Mouse (Mus musculus): ENCODE measurements around the gene Prss2.
"Not testable (repeated sequence)": the region's sequence is repeated elsewhere in the genome, so short reads cannot be mapped to it uniquely, and the experiment has no call there.

The Prss2 gene

GRCm38 (mm10) chr6:41521487-41521886 lies at the start of gene Prss2:
Prss2 (plus strand) TSS chr6:41521787.
- DNase-seq (ENCODE audit: inconsistent ontology term) = no peak

GRCm38 (mm10) chr6:41499374-41499773 lies 22.2 kb upstream of the Prss2 start:
- DNase-seq (ENCODE audit: inconsistent ontology term) = no peak

GRCm38 (mm10) chr6:41504915-41505314 lies 16.7 kb upstream of the Prss2 start:
- no peak for DNase-seq (ENCODE audit: inconsistent ontology term)

- no peak for DNase-seq (ENCODE audit: inconsistent ontology term)
Measured at GRCm38 (mm10) chr6:41505323-41505722, 16.3 kb upstream of the Prss2 start.

GRCm38 (mm10) chr6:41518017-41518524 lies 3.5 kb upstream of the Prss2 start:
- DNase-seq (ENCODE audit: inconsistent ontology term) = peak; percentile 70

- no peak for DNase-seq (ENCODE audit: inconsistent ontology term)
Measured at GRCm38 (mm10) chr6:41526453-41526852, 4.9 kb downstream of the Prss2 start.

GRCm38 (mm10) chr6:41527402-41527801 lies 5.8 kb downstream of the Prss2 start:
- no peak for DNase-seq (ENCODE audit: inconsistent ontology term)

GRCm38 (mm10) chr6:41529987-41530386 lies 8.4 kb downstream of the Prss2 start:
- DNase-seq (ENCODE audit: inconsistent ontology term) = not testable (repeated sequence)

- DNase-seq (ENCODE audit: inconsistent ontology term) = no peak
Measured at GRCm38 (mm10) chr6:41532181-41532580, 10.6 kb downstream of the Prss2 start.

GRCm38 (mm10) chr6:41532687-41533284 lies 11.2 kb downstream of the Prss2 start:
- DNase-seq (ENCODE audit: inconsistent ontology term) = no peak

GRCm38 (mm10) chr6:41537376-41537775 lies 15.8 kb downstream of the Prss2 start:
- no peak for DNase-seq (ENCODE audit: inconsistent ontology term)

- not testable (repeated sequence) for DNase-seq (ENCODE audit: inconsistent ontology term)
Measured at GRCm38 (mm10) chr6:41538296-41538695, 16.7 kb downstream of the Prss2 start.

- no peak for DNase-seq (ENCODE audit: inconsistent ontology term)
Measured at GRCm38 (mm10) chr6:41540746-41541145, 19.2 kb downstream of the Prss2 start.

GRCm38 (mm10) chr6:41541746-41542145 lies 20.2 kb downstream of the Prss2 start:
- no peak for DNase-seq (ENCODE audit: inconsistent ontology term)

GRCm38 (mm10) chr6:41542983-41543382 lies 21.4 kb downstream of the Prss2 start:
- peak; percentile 10 for DNase-seq (ENCODE audit: inconsistent ontology term)

- DNase-seq (ENCODE audit: inconsistent ontology term) = peak; percentile 22
Measured at GRCm38 (mm10) chr6:41543411-41544050, 21.9 kb downstream of the Prss2 start.

GRCm38 (mm10) chr6:41544381-41544924 lies 22.9 kb downstream of the Prss2 start:
- DNase-seq (ENCODE audit: inconsistent ontology term) = no peak

GRCm38 (mm10) chr6:41545266-41545665 lies 23.7 kb downstream of the Prss2 start:
- DNase-seq (ENCODE audit: inconsistent ontology term) = no peak

GRCm38 (mm10) chr6:41547056-41547650 lies 25.6 kb downstream of the Prss2 start:
- DNase-seq (ENCODE audit: inconsistent ontology term) = no peak

GRCm38 (mm10) chr6:41548286-41548685 lies 26.7 kb downstream of the Prss2 start:
- DNase-seq (ENCODE audit: inconsistent ontology term) = peak; percentile 81

GRCm38 (mm10) chr6:41553356-41554010 lies 31.9 kb downstream of the Prss2 start:
- DNase-seq (ENCODE audit: inconsistent ontology term) = no peak

Data from Muller cell, postnatal 12 days (primary cell).